Mouse (Mus musculus) neural tube, embryonic 10.5 days (tissue): ENCODE data around the gene Cd47.

Source experiments
- DNase-seq: peaks from one replicate; pipeline ENCODE4 v3.0.0-alpha.2; 2017; ENCODE audit warnings: low spot score; ENCODE audit errors: extremely low spot score

The Cd47 gene

GRCm38 (mm10) chr16:49799597-49800561 is at the start of gene Cd47:
Cd47 (plus strand) TSS chr16:49800533.
- DNase-seq: no peak

- no peak for DNase-seq
These were observed 47.4 kb upstream of the Cd47 start for GRCm38 (mm10) chr16:49752906-49753305.

- DNase-seq: no peak
These were observed 47.0 kb upstream of the Cd47 start for GRCm38 (mm10) chr16:49753318-49753717.

GRCm38 (mm10) chr16:49760517-49761203 is 39.7 kb upstream of the Cd47 start:
- DNase-seq: no peak

- DNase-seq: no peak
These were observed 38.4 kb upstream of the Cd47 start for GRCm38 (mm10) chr16:49761981-49762380.

GRCm38 (mm10) chr16:49766326-49766725 is 34.0 kb upstream of the Cd47 start:
- DNase-seq: no peak

- no peak for DNase-seq
These were observed 31.8 kb upstream of the Cd47 start for GRCm38 (mm10) chr16:49768491-49769031.

- DNase-seq: no peak
These were observed 30.5 kb upstream of the Cd47 start for GRCm38 (mm10) chr16:49769831-49770261.

- DNase-seq: no peak
These were observed 29.8 kb upstream of the Cd47 start for GRCm38 (mm10) chr16:49770320-49771189.

- no peak for DNase-seq
These were observed 28.5 kb upstream of the Cd47 start for GRCm38 (mm10) chr16:49771609-49772396.

- no peak for DNase-seq
These were observed 27.8 kb upstream of the Cd47 start for GRCm38 (mm10) chr16:49772576-49772975.

GRCm38 (mm10) chr16:49773068-49773467 is 27.3 kb upstream of the Cd47 start:
- DNase-seq: no peak

GRCm38 (mm10) chr16:49774059-49775001 is 26.0 kb upstream of the Cd47 start:
- DNase-seq: no peak

GRCm38 (mm10) chr16:49775002-49775966 is 25.0 kb upstream of the Cd47 start:
- DNase-seq: no peak

- no peak for DNase-seq
These were observed 23.4 kb upstream of the Cd47 start for GRCm38 (mm10) chr16:49776981-49777380.

- no peak for DNase-seq
These were observed 18.7 kb upstream of the Cd47 start for GRCm38 (mm10) chr16:49781556-49782156.

- no peak for DNase-seq
These were observed 17.0 kb upstream of the Cd47 start for GRCm38 (mm10) chr16:49783369-49783768.

GRCm38 (mm10) chr16:49786116-49786515 is 14.2 kb upstream of the Cd47 start:
- no peak for DNase-seq
